Mouse (Mus musculus) left cerebral cortex, adult 2 months (tissue): ENCODE measurements around the gene Zcwpw1. TPM values are rescaled to one million over a fixed set of nuclear protein-coding genes. Genes with fewer than 3 reads are reported as not detected.
"Not testable (repeated sequence)": the region's sequence is repeated elsewhere in the genome, so short reads cannot be mapped to it uniquely, and the experiment has no call there.

Experiments used
- DNase-seq, 2 experiments: peaks; one replicate each; pipeline ENCODE4 v3.0.0; 2021 to 2022; ENCODE audit warnings: low spot score in 2 of 2, mixed read lengths in 1 of 2; ENCODE audit errors: extremely low spot score in 1 of 2
- H3K27ac ChIP-seq: fragments of 200-600 bp; 2 replicates; pipeline ENCODE4 v1.8.1; 2022
- H3K4me3 ChIP-seq: fragments of 200-600 bp; 2 replicates; pipeline ENCODE4 v1.8.1; 2022
- CTCF ChIP-seq: fragments of 200-600 bp; IDR thresholded peaks from 2 replicates; pipeline ENCODE4 v1.8.1; 2022; ENCODE audit warnings: antibody characterized with exemption, mild to moderate bottlenecking, moderate library complexity
- intact Hi-C: fragments of 180-260 bp; cut with DNase I; formaldehyde crosslinking; loops from one replicate; pipeline ENCODE4 v1.15.1; 2025
- total RNA-seq, 2 experiments: library from RNA; stranded (reverse); gene quantifications; 2 replicates each; pipeline ENCODE4 v1.2.3; 2021

Zcwpw1 gene
- total RNA-seq, 2 experiments from 2014 or later: 5.7 to 8.2 TPM

- intact Hi-C loops: loop anchor here (5.0 kb wide), 2 partner anchors 215 to 235 kb away; partner anchors contain the start of genes Epo and Gnb2
- Histone ChIP-seq H3K4me3 (peak overlapping the region; percentile 77), H3K27ac (peak overlapping the region; percentile 66)
- no peak for TF ChIP-seq CTCF
- DNase-seq: no peak
Measured at GRCm38 (mm10) chr5:137746851-137747325, 40.7 kb upstream of the Zcwpw1 start.

GRCm38 (mm10) chr5:137747326-137747961 lies 40.2 kb upstream of the Zcwpw1 start:
- TF ChIP-seq CTCF: no peak; the same call in 1 of the 2 replicates
- peak in 1 of 2 experiments; percentile 29 for DNase-seq

GRCm38 (mm10) chr5:137748130-137748770 lies 39.3 kb upstream of the Zcwpw1 start:
- intact Hi-C loops: loop anchor here (5.0 kb wide), 2 partner anchors 216 to 236 kb away; partner anchors contain the start of genes Epo and Gnb2
- Histone ChIP-seq H3K4me3 (peak overlapping the region; percentile 28), H3K27ac (no peak overlapping the region)
- no peak for TF ChIP-seq CTCF
- DNase-seq: no peak

More at GRCm38 (mm10) chr5:137747326-137747961, 40.2 kb upstream of the Zcwpw1 start:
- intact Hi-C loops: loop anchor here (5.0 kb wide), 2 partner anchors 215 to 235 kb away; partner anchors contain the start of genes Epo and Gnb2
- peak overlapping the region; percentile 77 for H3K4me3 ChIP-seq
- peak overlapping the region; percentile 66 for H3K27ac ChIP-seq

- TF ChIP-seq CTCF: no peak
- intact Hi-C loops: loop anchor here (5.0 kb wide), 2 partner anchors 217 to 237 kb away; partner anchors contain the start of genes Epo and Gnb2
- no peak for DNase-seq
- Histone ChIP-seq H3K4me3 (no peak overlapping the region), H3K27ac (no peak overlapping the region)
Measured at GRCm38 (mm10) chr5:137749196-137749836, 38.3 kb upstream of the Zcwpw1 start.

- H3K4me3 ChIP-seq, intact Hi-C loops, DNase-seq, H3K27ac ChIP-seq: not testable (repeated sequence)
Measured at GRCm38 (mm10) chr5:137750212-137750611, 37.4 kb upstream of the Zcwpw1 start.

- intact Hi-C loops: no loop called here
- no peak for DNase-seq
- TF ChIP-seq CTCF: no peak
Measured at GRCm38 (mm10) chr5:137751221-137751887, 36.2 kb upstream of the Zcwpw1 start.

GRCm38 (mm10) chr5:137751988-137752387 lies 35.6 kb upstream of the Zcwpw1 start:
- DNase-seq: no peak
- intact Hi-C loops: no loop called here
- no peak for TF ChIP-seq CTCF

More at GRCm38 (mm10) chr5:137751221-137751887, 36.2 kb upstream of the Zcwpw1 start:
- no peak overlapping the region for H3K4me3 ChIP-seq
- H3K27ac ChIP-seq: no peak overlapping the region

GRCm38 (mm10) chr5:137753111-137753832 lies 34.3 kb upstream of the Zcwpw1 start:
- intact Hi-C loops: no loop called here
- no peak overlapping the region for H3K4me3 ChIP-seq
- no peak for TF ChIP-seq CTCF
- no peak for DNase-seq
- H3K27ac ChIP-seq: no peak overlapping the region

More at GRCm38 (mm10) chr5:137751988-137752387, 35.6 kb upstream of the Zcwpw1 start:
- Histone ChIP-seq H3K4me3 (no peak overlapping the region), H3K27ac (no peak overlapping the region)

- intact Hi-C loops: no loop called here
- H3K27ac ChIP-seq: no peak overlapping the region; the same call in 1 of the 2 replicates
- no peak for TF ChIP-seq CTCF
- DNase-seq: no peak
- no peak overlapping the region for H3K4me3 ChIP-seq
Measured at GRCm38 (mm10) chr5:137755425-137755824, 32.2 kb upstream of the Zcwpw1 start.

GRCm38 (mm10) chr5:137756106-137756505 lies 31.5 kb upstream of the Zcwpw1 start:
- Histone ChIP-seq H3K27ac (no peak overlapping the region; the same call in 1 of the 2 replicates), H3K4me3 (no peak overlapping the region)
- intact Hi-C loops: no loop called here
- no peak for DNase-seq
- TF ChIP-seq CTCF: no peak
